Mouse (Mus musculus) frontal cortex, postnatal 25 days (tissue): ENCODE measurements around the gene Gm8374.
A peak's percentile ranks its signal among the peaks of the same experiment; 100 is the strongest.
"Not testable (repeated sequence)": the region's sequence is repeated elsewhere in the genome, so short reads cannot be mapped to it uniquely, and the experiment has no call there.

ENCODE experiments used
- DNase-seq, 2 experiments: peaks; one replicate each; pipeline ENCODE4 v3.0.0; 2022; ENCODE audit warnings: low spot score in 2 of 2

The Gm8374 gene

DNA sequence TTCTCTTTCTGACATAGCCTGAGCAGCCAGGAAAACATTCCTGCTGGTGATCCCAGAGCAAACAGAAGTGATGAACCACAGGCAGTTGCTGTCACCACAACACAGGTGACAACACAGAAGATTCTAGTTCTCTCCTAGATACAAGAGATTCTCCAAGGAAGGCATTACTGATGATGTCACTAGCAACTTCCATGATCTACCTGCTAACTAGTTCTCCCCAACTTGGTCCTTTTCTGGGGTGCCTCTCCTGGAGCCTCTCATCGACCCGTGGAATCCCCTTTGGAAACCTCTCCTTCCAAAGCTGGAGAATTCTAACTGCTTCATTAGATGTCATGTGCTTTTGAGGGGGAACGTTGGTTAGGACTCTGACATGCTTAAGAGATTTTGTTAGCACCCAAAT lies at the start of gene Gm8374:
Gm8374 (minus strand) TSS at position 101 of the 400 bp plus-strand sequence.
- not testable (repeated sequence) for DNase-seq

GRCm38 (mm10) chr14:7332295-7332694 lies 32.6 kb downstream of the Gm8374 start, which contains the start of gene Gm5797:
TSS of gene Gm5797 (minus strand) at chr14:7332395.
- not testable (repeated sequence) for DNase-seq

GRCm38 (mm10) chr14:7315093-7315492 lies 49.8 kb downstream of the Gm8374 start:
- DNase-seq = peak; percentile 2 to 3

- DNase-seq = peak in 1 of 2 experiments; percentile 3
Observed at GRCm38 (mm10) chr14:7314661-7315060, 50.3 kb downstream of the Gm8374 start, which contains the start of gene Gm3739. TSS of gene Gm3739 (minus strand) at chr14:7315049.
